Mouse (Mus musculus): Measurements from ENCODE around the gene Ctnnd2.

The Ctnnd2 gene

GRCm38 (mm10) chr15:30719226-30719625 lies 546.8 kb downstream of the Ctnnd2 start:
- DNase-seq (ENCODE audit: low spot score) = no peak

DNA sequence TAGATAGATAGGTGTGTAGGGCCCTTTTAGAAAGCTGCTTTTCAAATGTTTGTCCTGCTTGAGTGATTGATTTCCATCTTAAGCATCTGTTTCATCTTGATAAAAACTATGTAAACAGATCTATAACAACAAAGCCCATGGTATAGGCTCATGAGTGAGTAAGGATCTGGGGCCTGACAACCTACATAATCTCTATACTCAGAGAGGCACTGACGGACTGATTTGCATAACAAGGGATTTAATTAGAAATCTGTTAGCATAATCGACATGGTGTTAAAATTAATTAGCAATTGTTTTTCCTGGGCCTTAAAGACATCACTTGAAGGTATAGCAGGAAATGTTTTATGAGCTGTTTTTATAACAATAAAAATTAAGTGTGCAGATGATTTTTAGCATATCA lies 548.7 kb downstream of the Ctnnd2 start:
- DNase-seq (ENCODE audit: low spot score) = no peak

GRCm38 (mm10) chr15:30726066-30726465 lies 553.7 kb downstream of the Ctnnd2 start:
- DNase-seq (ENCODE audit: low spot score) = no peak

GRCm38 (mm10) chr15:30738178-30738577 lies 565.8 kb downstream of the Ctnnd2 start:
- DNase-seq (ENCODE audit: low spot score) = no peak

DNA sequence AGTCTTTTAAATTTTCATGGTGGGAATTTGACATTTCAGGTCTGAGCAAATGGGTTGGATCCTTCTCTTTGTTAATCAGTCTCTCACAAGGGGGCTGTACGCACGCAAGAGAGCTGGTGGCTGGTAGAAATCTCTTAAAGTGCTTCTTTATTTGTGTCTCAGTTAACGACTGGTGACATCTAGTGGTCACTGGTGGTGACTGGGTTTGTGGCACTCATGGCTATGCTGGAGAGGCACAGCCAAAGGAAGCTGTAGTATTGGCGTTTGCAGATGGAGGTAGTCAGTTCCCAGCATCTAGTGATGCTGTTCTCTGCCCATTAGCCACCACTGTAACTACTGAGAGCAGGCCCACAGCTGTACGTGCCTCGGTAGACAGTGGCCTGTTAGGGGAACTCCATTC lies 568.3 kb downstream of the Ctnnd2 start:
- DNase-seq (ENCODE audit: low spot score) = no peak

DNA sequence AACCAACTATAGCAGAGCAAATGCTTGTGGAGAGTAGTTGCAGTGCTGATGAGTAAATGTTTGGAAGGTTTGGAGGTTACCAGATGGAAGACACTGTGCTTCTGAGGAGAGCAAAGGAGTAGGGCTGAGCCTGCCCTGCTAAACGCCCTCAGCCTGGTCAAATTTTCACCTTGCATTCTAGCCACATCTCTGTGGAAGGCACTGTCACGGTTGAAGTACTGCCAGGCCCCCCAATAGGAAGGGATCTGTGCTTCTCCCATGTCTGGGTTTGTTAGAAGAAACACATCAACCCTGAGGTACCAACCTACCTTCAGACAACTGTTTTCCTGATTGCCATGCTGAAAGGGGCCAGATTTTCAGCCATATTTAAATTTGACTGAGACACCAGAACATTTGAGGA lies 585.6 kb downstream of the Ctnnd2 start:
- no peak for DNase-seq (ENCODE audit: low spot score)

DNA sequence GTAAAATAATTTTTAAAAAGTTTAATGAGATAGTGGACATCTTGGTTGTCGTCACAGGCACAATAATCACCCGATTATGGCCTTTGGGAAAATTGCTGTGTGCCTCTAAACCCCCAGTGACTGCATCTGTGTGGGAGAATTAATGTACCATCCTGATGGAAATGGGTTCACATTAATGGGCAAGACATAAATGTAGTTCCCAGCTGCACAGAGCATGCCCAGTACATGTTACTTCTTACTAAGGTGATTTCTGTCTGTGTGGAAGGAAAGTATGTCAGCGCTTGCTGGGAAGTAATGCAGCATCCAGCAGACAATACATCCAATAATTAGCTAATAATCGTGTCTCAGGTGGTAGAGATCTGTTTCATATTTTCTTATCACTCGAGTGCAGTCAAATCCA lies 589.8 kb downstream of the Ctnnd2 start:
- no peak for DNase-seq (ENCODE audit: low spot score)

GRCm38 (mm10) chr15:30762695-30763285 lies 590.4 kb downstream of the Ctnnd2 start:
- DNase-seq (ENCODE audit: low spot score) = no peak

GRCm38 (mm10) chr15:30776931-30777330 lies 604.5 kb downstream of the Ctnnd2 start:
- DNase-seq (ENCODE audit: low spot score) = no peak

GRCm38 (mm10) chr15:30777801-30778200 lies 605.4 kb downstream of the Ctnnd2 start:
- DNase-seq (ENCODE audit: low spot score) = no peak

DNA sequence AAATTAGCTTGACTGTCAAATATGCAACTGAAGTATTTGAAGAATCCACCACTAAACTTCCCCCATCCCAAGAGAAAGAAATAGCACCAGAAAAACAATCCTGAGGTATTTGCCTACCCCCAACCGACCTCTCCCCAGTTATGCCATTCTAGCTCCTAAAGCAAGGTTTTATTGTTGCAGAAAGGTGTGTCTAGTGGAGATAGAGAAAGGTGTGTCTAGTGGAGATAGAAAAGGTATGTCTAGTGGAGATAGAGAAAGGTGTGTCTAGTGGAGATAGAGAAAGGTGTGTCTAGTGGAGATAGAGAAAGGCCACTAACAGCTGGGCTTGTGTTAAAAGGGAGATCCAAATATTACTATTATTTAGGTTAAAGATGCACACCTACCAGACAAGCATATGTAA lies 607.5 kb downstream of the Ctnnd2 start:
- no peak for DNase-seq (ENCODE audit: low spot score)

- no peak for DNase-seq (ENCODE audit: low spot score)
Measured at GRCm38 (mm10) chr15:30780977-30781376, 608.6 kb downstream of the Ctnnd2 start.

- DNase-seq (ENCODE audit: low spot score) = no peak
Measured at GRCm38 (mm10) chr15:30785706-30786320, 613.4 kb downstream of the Ctnnd2 start.

GRCm38 (mm10) chr15:30793260-30793659 lies 620.9 kb downstream of the Ctnnd2 start:
- DNase-seq (ENCODE audit: low spot score) = no peak

DNA sequence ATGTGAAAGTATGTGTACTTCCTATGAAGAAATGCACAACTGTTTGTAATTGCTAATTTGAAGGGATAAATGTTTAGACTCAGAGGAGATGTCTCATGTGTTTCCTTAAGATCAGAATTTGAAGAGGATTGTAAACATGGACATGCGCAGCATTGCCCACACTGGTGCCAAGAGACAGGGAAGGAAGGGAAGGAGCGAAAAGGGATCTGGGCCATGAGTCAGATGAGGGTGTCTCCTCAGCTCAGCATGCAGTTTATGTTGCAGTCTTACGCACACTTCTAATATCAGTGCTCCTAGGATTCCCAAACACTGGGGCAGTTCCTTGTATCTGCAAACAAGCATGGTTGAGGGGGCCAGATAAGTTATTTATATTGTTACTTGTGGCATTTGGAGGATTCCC lies 623.3 kb downstream of the Ctnnd2 start:
- DNase-seq (ENCODE audit: low spot score) = no peak

DNA sequence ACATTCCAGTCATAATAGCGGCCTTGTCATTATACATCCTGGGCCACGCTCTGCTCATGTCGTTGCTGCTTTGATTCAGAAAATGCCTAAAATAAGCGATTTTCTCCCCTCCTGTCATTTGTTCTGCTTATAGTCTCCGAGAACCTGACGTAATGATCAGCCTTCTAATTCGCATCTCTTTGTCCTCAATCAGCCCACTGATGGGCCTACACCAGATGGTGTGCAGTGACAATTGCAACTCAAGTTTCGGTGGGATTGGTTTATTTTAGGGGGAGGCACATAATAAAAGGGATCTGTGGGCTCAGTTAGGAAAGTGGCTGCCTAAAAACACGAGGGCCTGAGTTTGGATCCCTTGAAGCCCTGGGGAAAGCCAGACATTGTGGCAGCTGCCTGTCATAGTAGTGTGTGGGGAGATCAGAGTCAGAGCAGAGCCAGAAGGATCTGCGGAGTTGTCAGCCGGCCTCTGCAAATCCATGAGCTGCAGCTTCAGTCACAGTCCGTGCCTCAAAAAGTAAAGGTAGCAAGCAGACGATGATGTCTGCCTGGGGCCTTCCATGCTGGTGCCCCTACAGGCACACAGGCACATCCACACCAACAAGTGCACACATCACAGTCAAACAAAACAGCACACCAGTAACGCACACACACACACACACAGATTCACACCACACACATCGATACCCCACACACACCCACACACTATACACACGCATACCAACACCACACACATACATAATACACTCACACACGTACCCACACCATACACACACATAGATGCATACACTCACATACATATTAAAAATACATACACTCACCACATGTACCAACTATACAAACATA lies 655.3 kb downstream of the Ctnnd2 start:
- no peak for DNase-seq (ENCODE audit: low spot score)

GRCm38 (mm10) chr15:30857277-30858176 lies 685.1 kb downstream of the Ctnnd2 start:
- DNase-seq (ENCODE audit: low spot score) = no peak

GRCm38 (mm10) chr15:30867429-30867828 lies 695.0 kb downstream of the Ctnnd2 start:
- no peak for DNase-seq (ENCODE audit: low spot score)

- DNase-seq (ENCODE audit: low spot score) = no peak
Measured at GRCm38 (mm10) chr15:30869673-30870512, 697.5 kb downstream of the Ctnnd2 start.

DNA sequence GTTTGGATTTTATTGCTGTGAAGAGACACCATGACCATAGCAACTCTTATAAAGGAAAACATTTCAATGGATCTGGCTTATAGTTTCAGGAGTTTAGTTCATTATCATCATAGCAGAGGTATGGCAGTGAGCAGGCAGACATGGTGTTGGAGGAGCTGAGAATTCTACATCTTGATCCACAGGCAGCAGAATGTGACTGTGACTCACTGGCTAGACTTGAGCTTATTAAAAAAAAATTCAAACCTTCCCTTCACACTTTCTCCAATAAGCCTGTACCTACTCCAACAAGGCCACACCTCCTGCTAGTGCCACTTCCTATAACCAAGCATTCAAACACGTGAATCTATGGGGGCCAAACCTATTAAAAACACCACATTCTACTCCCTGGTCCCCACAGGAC lies 703.1 kb downstream of the Ctnnd2 start:
- DNase-seq (ENCODE audit: low spot score) = no peak

- no peak for DNase-seq (ENCODE audit: low spot score)
Measured at GRCm38 (mm10) chr15:30884692-30885334, 712.4 kb downstream of the Ctnnd2 start.

Measured in urinary bladder, postnatal 10 days (tissue).